Mouse (Mus musculus) lung, postnatal 0 days (tissue): Measurements from ENCODE around the gene Kif26a. TPM values are rescaled to one million over a fixed set of nuclear protein-coding genes. Genes with fewer than 3 reads are reported as not detected.

Experiments used
- ATAC-seq: fragments of 200-750 bp; cut with Nextera tagmentation; 2 replicates; pipeline ENCODE4 v1.8.0; 2017; ENCODE audit warnings: moderate library complexity
- DNase-seq: peaks from one replicate; pipeline ENCODE4 v3.0.0-alpha.2; 2016; ENCODE audit warnings: low spot score
- H3K27ac ChIP-seq: fragments of 300-500 bp; sonication (generic); 2 replicates; pipeline ENCODE4 v1.5.1; 2014; ENCODE audit warnings: antibody characterized with exemption, mild to moderate bottlenecking, low read length, mixed read lengths
- H3K27me3 ChIP-seq: fragments of 300-500 bp; sonication (generic); replicated peaks from 2 replicates; pipeline ENCODE4 v1.6.1; 2014; ENCODE audit warnings: low read length, mixed read lengths; ENCODE audit not compliant: insufficient read depth
- H3K36me3 ChIP-seq: fragments of 300-500 bp; sonication (generic); 2 replicates; pipeline ENCODE4 v1.6.1; 2014; ENCODE audit warnings: low read length, mixed read lengths; ENCODE audit not compliant: insufficient read depth
- H3K4me1 ChIP-seq: fragments of 300-500 bp; sonication (generic); 2 replicates; pipeline ENCODE4 v1.6.1; 2014; ENCODE audit warnings: antibody characterized with exemption, low read depth, low read length, mixed read lengths; ENCODE audit not compliant: insufficient read depth
- H3K4me2 ChIP-seq: fragments of 300-500 bp; sonication (generic); replicated peaks from 2 replicates; pipeline ENCODE4 v1.6.1; 2014; ENCODE audit warnings: low read depth, mild to moderate bottlenecking, low read length, moderate library complexity, mixed read lengths
- H3K4me3 ChIP-seq: fragments of 300-500 bp; sonication (generic); 2 replicates; pipeline ENCODE4 v1.5.1; 2014; ENCODE audit warnings: low read depth, low read length
- H3K9ac ChIP-seq: fragments of 300-500 bp; sonication (generic); replicated peaks from 2 replicates; pipeline ENCODE4 v1.6.1; 2014; ENCODE audit warnings: low read depth, mild to moderate bottlenecking
- H3K9me3 ChIP-seq: fragments of 300-500 bp; sonication (generic); 2 replicates; pipeline ENCODE4 v1.6.1; 2016; ENCODE audit warnings: low read length, mixed read lengths
- CTCF ChIP-seq: IDR thresholded peaks from 2 replicates; pipeline ENCODE4 v1.5.1; 2016; ENCODE audit warnings: antibody characterized with exemption, mild to moderate bottlenecking
- EP300 ChIP-seq: IDR thresholded peaks from 2 replicates; pipeline ENCODE4 v1.6.1; 2016; ENCODE audit warnings: antibody characterized with exemption, mild to moderate bottlenecking, control low read depth
- WGBS: fragments of 180-500 bp; shearing (Covaris S2); extraction: QIAGEN DNeasy Blood & Tissue Kit; methylation state at CpG from one replicate; pipeline ENCODE4 v1.1.7; 2014; 5-methylcytosine and 5-hydroxymethylcytosine counted together
- polyA plus RNA-seq: library from polyadenylated mRNA; unstranded; fragments of >200 nt; fragmentation: Nextera tagmentation; extraction: Ambion mirVana; gene quantifications from 2 replicates; pipeline ENCODE4 v1.2.1, GENCODE M21; 2015

The Kif26a gene
- polyA plus RNA-seq, 1 experiment from 2014 or later, result 2.9 TPM

DNA sequence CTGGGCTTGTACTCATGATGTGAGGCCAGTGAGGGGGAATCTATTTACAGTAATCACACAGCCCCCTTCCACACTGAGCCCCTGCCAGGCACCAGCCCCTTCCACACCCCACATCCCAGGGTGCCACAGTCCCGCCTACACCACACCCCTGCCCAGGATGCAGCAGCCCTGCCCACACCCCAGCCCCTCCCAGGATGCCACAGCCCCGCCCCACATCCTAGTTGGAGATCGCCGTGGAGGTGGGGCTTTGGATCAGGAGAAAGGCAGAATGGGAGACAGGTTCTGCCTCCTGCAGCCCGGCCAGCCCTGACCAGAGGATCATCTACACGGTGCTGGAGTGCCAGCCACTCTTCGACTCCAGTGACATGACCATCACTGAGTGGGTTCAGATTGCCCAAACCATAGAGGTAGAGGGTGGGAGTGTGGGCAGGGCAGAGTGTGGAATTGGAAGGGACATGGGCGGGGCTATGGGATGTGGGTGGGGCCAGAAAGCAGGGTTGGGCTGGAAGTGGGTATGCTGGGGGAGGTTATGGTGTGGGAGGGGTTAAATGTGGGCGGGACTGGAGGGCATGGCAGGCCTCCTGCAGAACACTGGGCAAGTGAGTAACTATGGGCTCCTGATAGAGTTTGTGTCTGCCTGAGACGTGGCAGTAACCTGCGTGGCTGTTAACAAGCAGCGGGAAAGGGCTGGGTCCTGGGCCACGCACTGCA is 33.2 kb upstream of the Kif26a start:
- Histone ChIP-seq H3K9me3 (no peaks in the 10 kb centered on the region), H3K4me3 (no peak overlapping the region), H3K4me2 (no peak overlapping the region), H3K4me1 (no peaks in the 10 kb centered on the region), H3K9ac (no peak overlapping the region), H3K36me3 (no peaks in the 10 kb centered on the region), H3K27ac (no peak overlapping the region), H3K27me3 (no peaks in the 10 kb centered on the region)
- 20% methylated on average over 13 of the region's 13 CpGs for WGBS
- TF ChIP-seq CTCF (no peak), EP300 (no peak)
- peak; percentile 25; the same call in 1 of the 2 replicates for ATAC-seq
- no peak for DNase-seq

- no peaks in the 10 kb centered on the region for H3K9me3 ChIP-seq
- TF ChIP-seq CTCF, result peak; percentile 100
- no peak for TF ChIP-seq EP300
- H3K27ac ChIP-seq, result no peak overlapping the region
- ATAC-seq (peak; percentile 71), DNase-seq (peak; percentile 83)
- H3K4me2 ChIP-seq, result no peak overlapping the region
- no peaks in the 10 kb centered on the region for H3K27me3 ChIP-seq
- H3K4me3 ChIP-seq, result no peak overlapping the region
- no peaks in the 10 kb centered on the region for H3K4me1 ChIP-seq
- WGBS, result 13% methylated on average over 7 of the region's 7 CpGs
- no peaks in the 10 kb centered on the region for H3K36me3 ChIP-seq
- H3K9ac ChIP-seq, result no peak overlapping the region
Measured at GRCm38 (mm10) chr12:112113710-112114109, 32.3 kb upstream of the Kif26a start.

DNA sequence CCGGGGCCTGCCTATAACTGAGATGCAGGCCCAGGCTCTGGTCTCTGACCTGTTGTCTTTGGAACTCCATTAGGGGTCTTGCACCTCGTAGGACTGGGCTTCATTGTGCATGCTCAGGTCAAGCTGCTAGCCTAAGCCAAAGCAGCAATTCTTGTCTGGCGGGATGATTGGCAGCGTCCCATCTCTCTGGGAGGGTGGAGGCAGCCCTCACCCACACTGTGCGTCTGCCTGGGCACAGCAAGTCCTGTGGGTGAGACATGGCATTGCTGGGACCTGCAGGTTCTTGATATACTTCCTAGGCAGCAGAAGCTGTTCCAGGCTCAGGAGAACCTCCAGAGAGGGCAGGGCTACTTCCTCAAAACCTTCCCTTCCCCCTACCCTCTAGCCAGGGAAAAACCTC is 29.0 kb upstream of the Kif26a start:
- TF ChIP-seq CTCF (no peak), EP300 (no peak)
- H3K9ac ChIP-seq, result no peak overlapping the region
- no peak for ATAC-seq
- H3K4me2 ChIP-seq, result no peak overlapping the region
- H3K4me3 ChIP-seq, result no peak overlapping the region
- H3K9me3 ChIP-seq, result no peaks in the 10 kb centered on the region
- 67% methylated on average over 5 of the region's 5 CpGs for WGBS
- DNase-seq, result no peak
- H3K27me3 ChIP-seq, result no peaks in the 10 kb centered on the region
- no peaks in the 10 kb centered on the region for H3K36me3 ChIP-seq
- H3K27ac ChIP-seq, result no peak overlapping the region
- no peaks in the 10 kb centered on the region for H3K4me1 ChIP-seq

GRCm38 (mm10) chr12:112117649-112118048 is 28.4 kb upstream of the Kif26a start:
- Histone ChIP-seq H3K4me3 (no peak overlapping the region), H3K27me3 (no peaks in the 10 kb centered on the region), H3K4me2 (no peak overlapping the region), H3K36me3 (no peaks in the 10 kb centered on the region), H3K9me3 (no peaks in the 10 kb centered on the region), H3K9ac (no peak overlapping the region), H3K27ac (no peak overlapping the region), H3K4me1 (no peaks in the 10 kb centered on the region)
- TF ChIP-seq CTCF, result no peak
- TF ChIP-seq EP300, result no peak
- DNase-seq, result peak; percentile 44
- ATAC-seq, result no peak
- WGBS, result 62% methylated on average over 7 of the region's 7 CpGs

- H3K4me1 ChIP-seq, result no peaks in the 10 kb centered on the region; the same call in 1 of the 2 replicates
- DNase-seq (no peak), ATAC-seq (no peak)
- WGBS, result 47% methylated on average over 3 of the region's 3 CpGs
- TF ChIP-seq CTCF, result no peak
- no peak for TF ChIP-seq EP300
- no peaks in the 10 kb centered on the region for H3K36me3 ChIP-seq
- no peak overlapping the region for H3K4me2 ChIP-seq
- H3K4me3 ChIP-seq, result no peak overlapping the region
- no peak overlapping the region for H3K9ac ChIP-seq
- no peak overlapping the region for H3K27ac ChIP-seq
- no peaks in the 10 kb centered on the region for H3K9me3 ChIP-seq
- no peaks in the 10 kb centered on the region for H3K27me3 ChIP-seq
Measured at GRCm38 (mm10) chr12:112121188-112121587, 24.8 kb upstream of the Kif26a start.

GRCm38 (mm10) chr12:112125903-112126302 is 20.1 kb upstream of the Kif26a start:
- H3K27ac ChIP-seq, result peak overlapping the region; percentile 79
- no peaks in the 10 kb centered on the region for H3K36me3 ChIP-seq
- no peak overlapping the region for H3K4me3 ChIP-seq
- H3K27me3 ChIP-seq, result no peaks in the 10 kb centered on the region
- TF ChIP-seq EP300, result peak; percentile 88
- no peak for TF ChIP-seq CTCF
- no peak overlapping the region; the same call in none of the 2 replicates for H3K4me2 ChIP-seq
- WGBS, result 52% methylated on average over 14 of the region's 14 CpGs
- peaks cover 6% of the 10 kb centered on the region for H3K4me1 ChIP-seq
- no peak overlapping the region for H3K9ac ChIP-seq
- peak; percentile 88 for DNase-seq
- ATAC-seq, result peak; percentile 86
- H3K9me3 ChIP-seq, result no peaks in the 10 kb centered on the region
